Mouse (Mus musculus): ENCODE data around the gene Sycp3. TPM values are rescaled to one million over a fixed set of nuclear protein-coding genes. Genes with fewer than 3 reads are reported as not detected.
A peak's percentile ranks its signal among the peaks of the same experiment; 100 is the strongest.
"Not testable (repeated sequence)": the region's sequence is repeated elsewhere in the genome, so short reads cannot be mapped to it uniquely, and the experiment has no call there.

Gene Sycp3
- polyA plus RNA-seq, 1 experiment from 2014 or later: 0.31 TPM

DNA sequence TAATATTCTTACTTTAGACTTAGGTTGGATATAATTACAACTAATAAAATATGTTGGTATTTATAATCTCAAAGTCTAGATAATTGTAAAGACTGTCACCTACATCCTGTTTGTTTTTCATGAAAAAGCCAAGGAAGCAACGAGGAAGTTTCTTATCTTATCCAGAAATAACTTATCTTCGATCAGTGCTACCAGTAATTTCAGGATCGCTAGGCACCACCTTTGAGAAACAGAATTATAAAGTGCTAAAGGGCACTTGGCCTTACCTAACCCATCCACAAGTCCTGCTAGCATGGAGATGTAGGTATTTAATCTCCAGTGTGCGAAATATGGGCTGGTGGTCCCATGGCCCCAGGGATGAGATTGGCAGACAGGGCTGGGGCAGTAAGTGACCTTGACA, 43.5 kb downstream of the Sycp3 start:
- H3K4me3 ChIP-seq (replicated peaks): peak overlapping the region; percentile 78
- ATAC-seq: no peak
- peaks cover 19% of the 10 kb centered on the region for H3K4me1 ChIP-seq (replicated peaks)
- peak overlapping the region; percentile 81 for H3K4me2 ChIP-seq (replicated peaks)
- H3K36me3 ChIP-seq: no peaks in the 10 kb centered on the region
- 59% methylated on average over 4 of the region's 4 CpGs for WGBS
- H3K27ac ChIP-seq: peak overlapping the region; percentile 83; the same call in 1 of the 2 replicates
- peak overlapping the region; percentile 85 for H3K9ac ChIP-seq (replicated peaks)
- H3K9me3 ChIP-seq: no peaks in the 10 kb centered on the region
- H3K27me3 ChIP-seq: no peaks in the 10 kb centered on the region

DNA sequence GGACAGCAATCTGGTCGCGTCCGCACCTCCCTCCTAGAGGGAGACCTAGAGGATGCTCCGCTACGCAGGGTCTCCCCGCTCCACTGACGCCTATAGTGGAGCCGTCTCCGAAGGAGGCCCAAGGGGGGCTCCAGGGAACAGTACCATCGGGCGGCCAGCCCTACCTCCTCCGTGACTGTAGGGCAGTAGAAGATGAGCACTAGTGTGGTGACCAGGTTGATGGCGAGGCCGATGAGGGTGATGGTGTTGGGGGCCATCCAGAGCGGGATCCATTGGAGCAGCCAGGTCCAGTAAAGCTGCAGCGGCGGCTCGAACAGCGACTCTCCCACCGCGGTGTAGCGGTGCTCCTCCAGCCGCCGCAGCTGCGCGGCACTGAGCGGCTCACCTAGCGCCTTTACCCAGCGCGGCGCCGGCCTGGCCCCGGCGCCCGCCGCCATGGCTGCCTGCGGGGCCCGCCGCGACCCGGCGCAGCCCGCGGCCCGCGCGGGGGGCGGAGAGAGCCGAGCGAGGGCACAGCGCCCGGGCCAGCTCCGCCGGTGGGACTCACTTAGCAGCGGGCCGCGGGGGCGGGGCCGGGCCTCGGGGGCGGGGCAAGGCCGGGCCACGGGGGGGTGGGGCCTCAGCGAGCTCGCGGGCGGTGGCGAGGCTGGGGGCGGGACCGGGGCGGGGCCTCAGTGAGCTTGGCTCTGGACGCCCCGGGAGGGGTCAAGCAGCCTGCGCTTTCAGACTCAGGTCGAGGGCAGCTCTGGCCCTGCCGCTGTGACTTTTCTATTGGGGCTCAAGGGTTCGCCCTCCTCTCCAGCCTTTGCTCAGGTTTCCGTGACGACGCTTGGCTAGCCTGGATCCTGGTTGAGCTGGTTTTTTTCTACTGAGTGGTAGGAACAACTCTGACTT, 44.3 kb downstream of the Sycp3 start, which contains the start of gene Chpt1:
Gene Chpt1 (minus strand): TSS at position 653 of the 894 bp plus-strand sequence.
- peak within 1 kb of the TSS; percentile 78 for H3K4me3 ChIP-seq (replicated peaks)
- peak within 1 kb of the TSS; percentile 81 for H3K4me2 ChIP-seq (replicated peaks)
- peak within 1 kb of the TSS; percentile 83 for H3K27ac ChIP-seq
- H3K36me3 ChIP-seq: no peaks in the 10 kb centered on the region
- H3K9ac ChIP-seq (replicated peaks): peak within 1 kb of the TSS; percentile 85
- ATAC-seq: peak; percentile 96
- WGBS: under 1% methylated on average over 78 of the region's 80 CpGs
- no peaks in the 10 kb centered on the region for H3K27me3 ChIP-seq
- peaks cover 19% of the 10 kb centered on the region for H3K4me1 ChIP-seq (replicated peaks)
- no peaks in the 10 kb centered on the region for H3K9me3 ChIP-seq

DNA sequence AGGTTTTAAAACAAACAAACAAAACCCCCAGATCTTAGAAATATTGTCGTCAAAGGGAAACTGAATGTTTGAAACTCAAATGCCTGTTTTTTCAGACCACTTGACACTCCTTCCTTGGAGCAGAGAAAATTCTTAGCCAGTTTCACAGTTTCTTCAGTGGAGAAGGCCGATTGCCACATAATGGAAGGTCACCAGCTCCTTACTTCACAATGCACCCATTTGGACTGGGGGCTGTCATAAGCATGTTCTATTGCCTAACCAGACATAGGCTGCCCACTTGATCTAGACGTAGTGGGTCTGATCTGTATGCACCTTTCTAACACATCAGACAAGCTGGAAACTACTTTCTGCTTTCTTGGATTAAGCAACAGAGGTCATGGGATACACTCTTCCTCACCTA, 45.1 kb downstream of the Sycp3 start:
- Histone ChIP-seq H3K27me3 (no peaks in the 10 kb centered on the region), H3K9me3 (no peaks in the 10 kb centered on the region), H3K4me2 (replicated peaks) (peak overlapping the region; percentile 81), H3K36me3 (no peaks in the 10 kb centered on the region), H3K27ac (no peak overlapping the region), H3K4me1 (replicated peaks) (peaks cover 19% of the 10 kb centered on the region), H3K4me3 (replicated peaks) (no peak overlapping the region; the same call in 1 of the 2 replicates), H3K9ac (replicated peaks) (no peak overlapping the region)
- 47% methylated on average over 3 of the region's 3 CpGs for WGBS
- ATAC-seq: no peak

DNA sequence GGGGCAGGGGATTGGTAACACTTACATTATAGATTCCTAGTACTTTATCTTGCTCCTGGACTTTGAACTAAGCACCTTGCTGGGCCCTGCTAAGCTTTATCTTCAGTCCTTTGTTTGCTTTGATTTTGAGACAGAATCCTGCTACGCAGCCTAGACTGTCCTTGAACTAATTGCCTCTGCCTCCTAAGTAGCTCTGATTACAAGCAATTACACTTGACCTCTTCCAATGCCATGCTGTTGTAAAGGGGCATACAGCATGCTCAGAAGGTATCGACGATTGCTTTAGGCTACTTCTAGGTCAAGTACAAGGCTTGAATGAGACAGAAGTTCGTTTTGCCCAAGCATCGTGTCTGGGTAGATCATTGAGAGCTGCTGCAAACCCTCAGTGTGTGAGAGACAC, 45.9 kb downstream of the Sycp3 start:
- ATAC-seq: no peak
- Histone ChIP-seq H3K4me1 (replicated peaks) (peaks cover 19% of the 10 kb centered on the region), H3K4me2 (replicated peaks) (no peak overlapping the region), H3K36me3 (no peaks in the 10 kb centered on the region), H3K9ac (replicated peaks) (no peak overlapping the region), H3K9me3 (no peaks in the 10 kb centered on the region), H3K27ac (no peak overlapping the region), H3K27me3 (no peaks in the 10 kb centered on the region), H3K4me3 (replicated peaks) (no peak overlapping the region)
- WGBS: 63% methylated on average over 5 of the region's 5 CpGs

DNA sequence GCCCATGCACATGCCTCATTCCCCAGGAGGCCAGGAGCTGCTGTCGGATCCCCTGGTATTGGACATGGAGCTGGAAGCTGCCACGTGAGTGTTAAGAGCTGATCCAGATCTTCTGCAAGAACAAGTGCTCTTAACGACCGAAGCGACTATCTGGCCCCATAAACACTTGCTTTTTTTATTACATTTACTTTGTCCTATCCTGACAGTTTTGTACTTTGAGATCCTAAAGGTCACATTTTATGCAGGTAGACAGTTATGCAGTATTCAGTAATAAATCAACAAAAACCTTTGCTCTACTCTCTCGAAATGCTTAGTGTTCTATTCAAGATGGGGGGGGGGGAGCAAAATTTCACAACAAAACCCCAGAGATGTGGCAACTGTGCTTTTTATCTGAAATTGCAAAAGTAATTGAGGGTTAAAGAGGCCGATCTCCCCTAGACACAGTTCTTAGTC, 48.3 kb downstream of the Sycp3 start:
- Histone ChIP-seq H3K27me3 (no peaks in the 10 kb centered on the region), H3K27ac (no peak overlapping the region), H3K4me1 (replicated peaks) (peaks cover 7% of the 10 kb centered on the region), H3K36me3 (no peaks in the 10 kb centered on the region), H3K9me3 (no peaks in the 10 kb centered on the region), H3K4me2 (replicated peaks) (no peak overlapping the region), H3K9ac (replicated peaks) (no peak overlapping the region), H3K4me3 (replicated peaks) (no peak overlapping the region)
- 84% methylated on average over 7 of the region's 7 CpGs for WGBS
- no peak for ATAC-seq

DNA sequence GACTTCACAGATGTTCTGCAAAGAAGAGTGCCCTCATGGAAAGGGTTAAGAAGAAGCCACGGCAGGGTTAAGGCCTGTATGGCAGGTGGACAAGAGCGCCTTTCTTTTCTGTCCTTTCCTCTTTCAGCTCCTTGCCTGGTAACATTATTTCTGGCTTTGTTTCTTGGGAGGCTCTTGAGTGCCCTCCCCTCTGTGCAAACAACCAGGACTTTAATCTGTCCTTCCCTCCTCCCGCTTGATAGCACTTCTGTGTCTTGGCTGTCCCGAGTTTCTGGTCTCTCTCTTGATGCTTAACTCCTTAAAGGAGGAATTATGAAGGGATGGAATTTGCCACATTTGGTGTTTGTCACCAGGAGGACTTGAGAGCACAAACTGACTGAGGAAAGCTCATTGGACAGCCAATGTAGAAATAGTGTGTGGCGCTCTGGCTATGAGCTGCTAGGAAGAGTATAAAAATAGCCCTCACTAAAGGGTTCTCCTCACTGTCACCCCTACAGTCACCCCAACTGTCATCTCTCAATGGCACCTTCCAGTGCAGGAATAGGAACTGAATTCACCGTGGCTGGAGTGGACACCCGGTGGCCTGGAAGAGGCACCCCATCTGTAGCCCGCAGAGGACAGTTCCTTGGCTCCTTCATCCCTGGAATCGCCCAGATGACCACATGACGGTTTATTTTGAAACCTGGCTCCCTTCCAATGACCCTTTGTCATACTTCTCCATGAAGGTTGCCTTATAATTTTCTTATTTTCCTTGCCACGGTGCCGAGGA, 51.3 kb downstream of the Sycp3 start:
- Histone ChIP-seq H3K27ac (no peak overlapping the region), H3K9me3 (no peaks in the 10 kb centered on the region), H3K4me1 (replicated peaks) (no peaks in the 10 kb centered on the region), H3K4me3 (replicated peaks) (no peak overlapping the region), H3K9ac (replicated peaks) (no peak overlapping the region), H3K36me3 (no peaks in the 10 kb centered on the region), H3K4me2 (replicated peaks) (no peak overlapping the region), H3K27me3 (no peaks in the 10 kb centered on the region)
- ATAC-seq: no peak
- 75% methylated on average over 12 of the region's 12 CpGs for WGBS

DNA sequence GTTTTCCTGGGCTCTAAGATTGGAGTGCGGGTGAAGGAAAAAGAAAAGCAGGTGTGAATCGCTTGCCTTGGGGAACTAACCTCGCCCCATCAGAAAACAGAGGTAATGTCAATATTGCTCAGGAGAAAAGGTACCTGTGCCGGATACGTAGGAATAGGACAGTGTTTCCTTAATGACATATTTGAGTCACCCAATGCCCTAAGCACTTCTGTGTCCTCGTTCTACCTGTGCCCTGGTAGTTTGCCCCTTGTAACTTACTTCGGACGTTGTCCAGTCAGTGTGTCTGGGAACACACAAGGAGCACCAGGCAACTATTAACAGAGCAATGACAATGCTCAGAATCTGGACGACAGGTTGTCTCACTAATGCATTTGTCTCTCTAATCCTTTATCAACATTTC, 52.0 kb downstream of the Sycp3 start:
- no peaks in the 10 kb centered on the region for H3K4me1 ChIP-seq (replicated peaks)
- H3K4me2 ChIP-seq (replicated peaks): no peak overlapping the region
- no peaks in the 10 kb centered on the region for H3K9me3 ChIP-seq
- whole genome bisulfite sequencing: 91% methylated on average over 9 of the region's 9 CpGs
- H3K9ac ChIP-seq (replicated peaks): no peak overlapping the region
- no peak overlapping the region for H3K27ac ChIP-seq
- H3K27me3 ChIP-seq: no peaks in the 10 kb centered on the region
- H3K4me3 ChIP-seq (replicated peaks): no peak overlapping the region
- no peaks in the 10 kb centered on the region for H3K36me3 ChIP-seq
- no peak for ATAC-seq

DNA sequence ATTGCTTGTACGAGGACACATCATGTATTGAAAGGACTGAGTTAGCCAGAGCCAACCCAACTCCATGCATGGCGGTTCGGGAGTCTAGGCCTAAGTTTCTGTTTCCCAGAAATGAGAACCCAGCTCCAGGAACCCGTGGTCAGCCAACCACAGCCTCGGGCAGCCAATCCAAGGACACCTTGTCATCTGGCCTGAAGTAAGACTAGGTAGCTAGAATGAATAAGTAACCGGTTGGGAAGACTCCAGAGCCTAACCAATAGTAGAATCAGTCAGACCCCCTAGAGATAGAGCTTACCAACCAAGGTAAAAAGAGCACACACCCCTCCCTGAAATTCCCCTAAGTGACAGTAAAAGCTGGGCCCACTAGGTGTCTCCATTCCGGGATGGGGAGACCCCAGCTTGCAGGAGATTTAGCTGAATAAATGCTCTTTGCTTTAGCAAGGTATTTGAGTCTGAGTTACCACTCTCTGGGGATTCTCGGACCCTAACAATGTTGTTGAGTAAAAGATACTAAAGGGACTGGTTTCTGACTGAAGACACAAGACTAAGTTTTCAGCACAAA, 54.3 kb downstream of the Sycp3 start:
- no peak for ATAC-seq
- Histone ChIP-seq H3K36me3 (no peaks in the 10 kb centered on the region), H3K4me2 (replicated peaks) (no peak overlapping the region), H3K27me3 (no peaks in the 10 kb centered on the region), H3K27ac (no peak overlapping the region), H3K4me1 (replicated peaks) (no peaks in the 10 kb centered on the region), H3K9ac (replicated peaks) (no peak overlapping the region), H3K9me3 (no peaks in the 10 kb centered on the region), H3K4me3 (replicated peaks) (no peak overlapping the region)
- 79% methylated on average over 8 of the region's 8 CpGs for WGBS

DNA sequence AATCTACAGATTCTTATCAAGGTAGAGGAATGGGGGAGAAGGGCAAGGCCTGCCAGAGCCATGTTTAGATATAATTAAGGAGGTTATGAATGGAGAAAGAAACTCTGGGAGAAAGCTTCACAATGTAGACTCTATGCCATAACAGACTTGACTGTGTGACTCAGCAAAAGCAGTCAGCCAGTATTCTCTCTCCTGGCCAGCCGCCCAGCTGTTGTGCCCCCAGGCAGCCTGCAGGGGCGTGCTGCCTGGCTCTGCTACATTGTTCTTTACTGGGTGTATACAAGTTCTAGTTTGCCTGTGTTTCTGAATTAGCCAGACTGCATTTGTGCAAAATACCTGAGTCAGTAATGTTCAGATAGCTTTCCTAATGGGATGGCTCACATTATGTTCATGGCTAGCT, 55.1 kb downstream of the Sycp3 start:
- 55% methylated on average over 2 of the region's 2 CpGs for WGBS
- no peak overlapping the region for H3K4me3 ChIP-seq (replicated peaks)
- no peak overlapping the region for H3K4me2 ChIP-seq (replicated peaks)
- H3K27ac ChIP-seq: no peak overlapping the region
- H3K4me1 ChIP-seq (replicated peaks): no peaks in the 10 kb centered on the region
- H3K36me3 ChIP-seq: no peaks in the 10 kb centered on the region
- no peak for ATAC-seq
- no peaks in the 10 kb centered on the region for H3K9me3 ChIP-seq
- H3K27me3 ChIP-seq: no peaks in the 10 kb centered on the region
- H3K9ac ChIP-seq (replicated peaks): no peak overlapping the region

DNA sequence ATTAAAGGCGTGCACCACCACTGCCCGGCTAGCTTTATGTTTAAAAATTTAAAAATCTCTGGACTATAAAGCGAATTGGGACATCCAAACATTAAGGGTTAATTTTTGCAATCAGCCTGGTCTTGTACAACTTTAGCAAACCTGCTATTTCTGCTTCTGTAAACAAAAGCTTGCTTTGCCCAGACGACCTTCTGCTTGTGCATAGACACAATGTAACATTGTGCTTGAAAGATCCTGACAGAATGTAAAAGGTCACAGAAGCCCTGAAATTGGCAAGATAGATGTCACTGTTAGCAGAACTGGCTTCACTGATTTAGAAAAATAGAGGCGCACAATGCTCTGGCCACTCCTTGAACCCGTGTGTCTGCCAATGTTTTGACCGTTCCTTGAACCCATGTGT, 55.7 kb downstream of the Sycp3 start:
- not testable (repeated sequence) for H3K36me3 ChIP-seq; H3K4me2 ChIP-seq (replicated peaks); H3K9ac ChIP-seq (replicated peaks); H3K27me3 ChIP-seq; H3K4me1 ChIP-seq (replicated peaks); ATAC-seq; H3K27ac ChIP-seq; H3K9me3 ChIP-seq; H3K4me3 ChIP-seq (replicated peaks)
- WGBS: 93% methylated on average over 7 of the region's 7 CpGs

DNA sequence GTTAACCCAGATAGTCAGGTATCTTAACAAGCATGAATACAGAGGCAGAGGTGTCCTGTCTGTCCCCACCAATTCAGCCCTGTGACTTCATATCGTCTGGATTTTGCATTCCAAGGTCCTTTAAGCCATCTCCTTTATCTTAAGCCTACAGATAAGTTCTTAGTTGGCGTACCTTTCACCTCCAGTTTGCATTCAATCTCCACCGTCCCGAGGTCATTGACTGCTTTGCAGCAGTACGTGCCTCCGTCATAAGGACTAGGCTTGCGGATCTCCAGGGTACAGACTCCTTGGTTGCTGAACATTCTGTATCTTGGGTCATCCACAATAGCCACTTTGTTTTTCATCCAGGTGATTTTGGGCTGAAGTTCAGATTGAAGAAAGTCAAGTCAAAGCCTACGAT, 63.4 kb downstream of the Sycp3 start:
- H3K36me3 ChIP-seq: no peaks in the 10 kb centered on the region
- H3K9ac ChIP-seq (replicated peaks): no peak overlapping the region
- no peak overlapping the region for H3K4me2 ChIP-seq (replicated peaks)
- ATAC-seq: no peak
- H3K27me3 ChIP-seq: no peaks in the 10 kb centered on the region
- H3K9me3 ChIP-seq: no peaks in the 10 kb centered on the region
- 90% methylated on average over 8 of the region's 8 CpGs for WGBS
- no peak overlapping the region for H3K27ac ChIP-seq
- no peaks in the 10 kb centered on the region for H3K4me1 ChIP-seq (replicated peaks)
- no peak overlapping the region for H3K4me3 ChIP-seq (replicated peaks)
